Mouse (Mus musculus): ENCODE measurements around the gene Itpr3. TPM values are rescaled to one million over a fixed set of nuclear protein-coding genes. Genes with fewer than 3 reads are reported as not detected.

Itpr3 gene
- polyA plus RNA-seq, 1 experiment, result not detected

GRCm38 (mm10) chr17:27021736-27022135 is 35.4 kb upstream of the Itpr3 start:
- no peak overlapping the region for H3K4me3 ChIP-seq (ENCODE audit: insufficient read depth, low read depth, low read length)
- TF ChIP-seq POLR2A (IDR thresholded peaks at IDR 0.05; ENCODE audit: insufficient read depth, low read depth, low read length) (no peak), CTCF (IDR thresholded peaks at IDR 0.05; ENCODE audit: insufficient read depth, low read depth, low read length) (no peak)
- no peak overlapping the region for H3K27ac ChIP-seq (ENCODE audit: insufficient read depth, low read depth, low read length)
- WGBS, result 96% methylated on average over 9 of the region's 9 CpGs
- peaks cover 30% of the 10 kb centered on the region for H3K4me1 ChIP-seq (ENCODE audit: control insufficient read depth, insufficient read depth, low read length)

- Histone ChIP-seq H3K27ac (ENCODE audit: insufficient read depth, low read depth, low read length) (no peak overlapping the region), H3K4me1 (ENCODE audit: control insufficient read depth, insufficient read depth, low read length) (peaks cover 32% of the 10 kb centered on the region), H3K4me3 (ENCODE audit: insufficient read depth, low read depth, low read length) (no peak overlapping the region)
- no peak for TF ChIP-seq POLR2A (IDR thresholded peaks at IDR 0.05; ENCODE audit: insufficient read depth, low read depth, low read length)
- no peak for TF ChIP-seq CTCF (IDR thresholded peaks at IDR 0.05; ENCODE audit: insufficient read depth, low read depth, low read length)
- 74% methylated on average over 4 of the region's 4 CpGs for WGBS
Observed at GRCm38 (mm10) chr17:27023342-27023741, 33.8 kb upstream of the Itpr3 start.

- whole genome bisulfite sequencing, result 91% methylated on average over 17 of the region's 17 CpGs
Observed at GRCm38 (mm10) chr17:27025326-27025902, 31.7 kb upstream of the Itpr3 start.

GRCm38 (mm10) chr17:27025951-27026350 is 31.2 kb upstream of the Itpr3 start:
- TF ChIP-seq POLR2A (IDR thresholded peaks at IDR 0.05; ENCODE audit: insufficient read depth, low read depth, low read length) (no peak), CTCF (IDR thresholded peaks at IDR 0.05; ENCODE audit: insufficient read depth, low read depth, low read length) (no peak)
- no peak overlapping the region for H3K4me3 ChIP-seq (ENCODE audit: insufficient read depth, low read depth, low read length)
- WGBS, result 86% methylated on average over 3 of the region's 3 CpGs
- peaks cover 24% of the 10 kb centered on the region for H3K4me1 ChIP-seq (ENCODE audit: control insufficient read depth, insufficient read depth, low read length)
- H3K27ac ChIP-seq (ENCODE audit: insufficient read depth, low read depth, low read length), result no peak overlapping the region

More at GRCm38 (mm10) chr17:27025326-27025902, 31.7 kb upstream of the Itpr3 start:
- Histone ChIP-seq H3K27ac (ENCODE audit: insufficient read depth, low read depth, low read length) (no peak overlapping the region), H3K4me1 (ENCODE audit: control insufficient read depth, insufficient read depth, low read length) (peaks cover 24% of the 10 kb centered on the region), H3K4me3 (ENCODE audit: insufficient read depth, low read depth, low read length) (no peak overlapping the region)
- TF ChIP-seq CTCF (IDR thresholded peaks at IDR 0.05; ENCODE audit: insufficient read depth, low read depth, low read length) (no peak), POLR2A (IDR thresholded peaks at IDR 0.05; ENCODE audit: insufficient read depth, low read depth, low read length) (no peak)

- Histone ChIP-seq H3K4me3 (ENCODE audit: insufficient read depth, low read depth, low read length) (peak overlapping the region; percentile 74), H3K27ac (ENCODE audit: insufficient read depth, low read depth, low read length) (peak overlapping the region; percentile 86), H3K4me1 (ENCODE audit: control insufficient read depth, insufficient read depth, low read length) (peaks cover 28% of the 10 kb centered on the region)
- WGBS, result 15% methylated on average over 12 of the region's 12 CpGs
- no peak for TF ChIP-seq CTCF (IDR thresholded peaks at IDR 0.05; ENCODE audit: insufficient read depth, low read depth, low read length)
- no peak for TF ChIP-seq POLR2A (IDR thresholded peaks at IDR 0.05; ENCODE audit: insufficient read depth, low read depth, low read length)
Observed at GRCm38 (mm10) chr17:27027460-27028283, 29.4 kb upstream of the Itpr3 start.

- Histone ChIP-seq H3K27ac (ENCODE audit: insufficient read depth, low read depth, low read length) (peak overlapping the region; percentile 86), H3K4me1 (ENCODE audit: control insufficient read depth, insufficient read depth, low read length) (peaks cover 30% of the 10 kb centered on the region), H3K4me3 (ENCODE audit: insufficient read depth, low read depth, low read length) (peak overlapping the region; percentile 74)
- TF ChIP-seq CTCF (IDR thresholded peaks at IDR 0.05; ENCODE audit: insufficient read depth, low read depth, low read length) (peak; percentile 73), POLR2A (IDR thresholded peaks at IDR 0.05; ENCODE audit: insufficient read depth, low read depth, low read length) (0 out of 2 replicates have a peak, but pooled peaks have one; percentile 28)
- under 1% methylated on average over 19 of the region's 19 CpGs for WGBS
Observed at GRCm38 (mm10) chr17:27028284-27028795, 28.8 kb upstream of the Itpr3 start.

- H3K4me1 ChIP-seq (ENCODE audit: control insufficient read depth, insufficient read depth, low read length), result peaks cover 30% of the 10 kb centered on the region
- peak within 1 kb of the TSS; percentile 74 for H3K4me3 ChIP-seq (ENCODE audit: insufficient read depth, low read depth, low read length)
- no peak for TF ChIP-seq POLR2A (IDR thresholded peaks at IDR 0.05; ENCODE audit: insufficient read depth, low read depth, low read length)
- TF ChIP-seq CTCF (IDR thresholded peaks at IDR 0.05; ENCODE audit: insufficient read depth, low read depth, low read length), result no peak
- peak within 1 kb of the TSS; percentile 86 for H3K27ac ChIP-seq (ENCODE audit: insufficient read depth, low read depth, low read length)
- 57% methylated on average over 4 of the region's 4 CpGs for WGBS
Observed at GRCm38 (mm10) chr17:27028909-27029308, 28.2 kb upstream of the Itpr3 start, which contains the start of gene Bak1. Gene Bak1, minus strand, starts transcription at chr17:27029009.

GRCm38 (mm10) chr17:27029431-27029830 is 27.7 kb upstream of the Itpr3 start:
- 90% methylated on average over 14 of the region's 14 CpGs for WGBS
- peaks cover 30% of the 10 kb centered on the region for H3K4me1 ChIP-seq (ENCODE audit: control insufficient read depth, insufficient read depth, low read length)
- no peak overlapping the region for H3K27ac ChIP-seq (ENCODE audit: insufficient read depth, low read depth, low read length)
- TF ChIP-seq POLR2A (IDR thresholded peaks at IDR 0.05; ENCODE audit: insufficient read depth, low read depth, low read length), result no peak
- no peak for TF ChIP-seq CTCF (IDR thresholded peaks at IDR 0.05; ENCODE audit: insufficient read depth, low read depth, low read length)
- H3K4me3 ChIP-seq (ENCODE audit: insufficient read depth, low read depth, low read length), result no peak overlapping the region

- Histone ChIP-seq H3K4me1 (ENCODE audit: control insufficient read depth, insufficient read depth, low read length) (peaks cover 22% of the 10 kb centered on the region), H3K4me3 (ENCODE audit: insufficient read depth, low read depth, low read length) (no peak overlapping the region), H3K27ac (ENCODE audit: insufficient read depth, low read depth, low read length) (no peak overlapping the region)
- 94% methylated on average over 4 of the region's 4 CpGs for WGBS
- TF ChIP-seq CTCF (IDR thresholded peaks at IDR 0.05; ENCODE audit: insufficient read depth, low read depth, low read length), result no peak
- TF ChIP-seq POLR2A (IDR thresholded peaks at IDR 0.05; ENCODE audit: insufficient read depth, low read depth, low read length), result no peak
Observed at GRCm38 (mm10) chr17:27030896-27031295, 26.2 kb upstream of the Itpr3 start.

Data from olfactory bulb, adult 2 months (tissue).